Mouse (Mus musculus): ENCODE results near the gene Gm28230.

The Gm28230 gene

DNA sequence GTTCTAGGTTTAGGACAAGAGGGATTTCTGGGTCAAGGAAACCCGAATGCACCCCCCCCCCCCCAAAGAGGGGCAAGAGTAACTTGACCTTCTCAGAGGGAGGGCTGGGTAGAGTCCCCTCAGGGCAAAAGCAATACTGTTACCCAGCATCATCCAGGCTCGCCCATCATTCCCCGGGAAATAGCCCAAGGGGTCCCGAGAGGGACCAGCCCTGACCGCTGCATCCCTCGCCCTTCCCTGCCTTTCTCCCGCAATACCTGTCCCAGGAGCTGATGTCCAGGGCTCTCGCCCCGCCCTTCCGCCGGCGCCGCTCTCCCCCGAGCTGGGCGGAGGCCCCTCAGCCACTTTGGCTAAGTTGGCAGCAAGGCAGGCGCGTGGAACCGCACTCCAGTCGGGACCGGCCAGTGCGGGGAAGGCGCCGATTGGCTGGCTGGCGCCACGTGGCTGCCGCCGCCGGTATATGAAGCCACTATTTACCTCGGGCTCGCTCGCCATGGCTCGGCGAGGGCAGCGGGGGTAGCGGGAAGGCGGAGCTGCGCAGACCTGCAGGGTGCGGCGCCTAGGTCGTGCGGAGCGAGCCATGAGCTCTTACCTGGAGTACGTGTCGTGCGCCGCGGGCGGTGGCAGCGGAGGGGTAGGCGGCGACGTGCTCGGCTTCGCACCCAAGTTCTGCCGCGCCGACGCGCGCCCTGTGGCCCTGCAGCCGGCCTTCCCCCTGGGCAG, 36.2 kb downstream of the Gm28230 start, which contains the start of gene Hoxd1:
Gene Hoxd1 (plus strand): TSS at position 459 of the 723 bp plus-strand sequence.
- no peak for DNase-seq (ENCODE audit: low read depth, low spot score)

DNA sequence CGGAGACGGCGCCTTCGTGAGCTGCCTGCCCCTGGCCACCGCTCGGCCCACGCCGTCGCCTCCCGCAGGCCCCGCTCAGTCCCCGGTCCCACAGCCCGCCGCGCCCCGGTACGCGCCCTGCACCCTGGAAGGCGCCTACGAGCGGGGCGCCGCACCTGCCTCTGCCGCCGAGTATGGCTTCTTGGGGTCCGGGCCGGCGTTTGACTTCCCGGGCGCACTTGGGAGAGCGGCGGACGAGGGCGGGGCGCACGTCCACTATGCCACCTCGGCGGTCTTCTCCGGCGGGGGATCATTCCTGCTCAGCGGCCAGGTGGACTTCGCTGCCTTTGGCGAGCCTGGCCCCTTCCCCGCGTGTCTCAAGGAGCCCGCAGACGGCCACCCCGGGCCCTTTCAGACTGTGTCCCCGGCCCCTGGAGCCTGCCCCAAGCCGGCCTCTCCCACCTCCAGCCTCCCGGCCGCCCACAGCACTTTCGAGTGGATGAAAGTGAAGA, 36.8 kb downstream of the Gm28230 start:
- no peak for DNase-seq (ENCODE audit: low read depth, low spot score)

DNA sequence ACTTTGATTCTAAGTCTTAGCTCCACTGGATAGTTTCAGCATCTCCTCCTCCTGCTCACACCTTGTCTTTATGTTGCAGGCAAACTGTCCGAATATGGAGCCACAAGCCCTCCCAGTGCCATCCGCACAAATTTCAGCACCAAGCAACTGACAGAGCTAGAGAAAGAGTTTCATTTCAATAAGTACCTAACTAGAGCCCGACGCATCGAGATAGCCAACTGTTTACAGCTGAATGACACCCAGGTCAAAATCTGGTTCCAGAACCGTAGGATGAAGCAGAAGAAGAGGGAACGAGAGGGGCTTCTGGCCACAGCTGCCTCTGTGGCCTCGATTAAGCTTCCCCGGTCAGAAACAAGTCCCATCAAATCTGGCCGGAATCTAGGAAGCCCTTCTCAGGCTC, 37.4 kb downstream of the Gm28230 start:
- no peak for DNase-seq (ENCODE audit: low read depth, low spot score)

DNA sequence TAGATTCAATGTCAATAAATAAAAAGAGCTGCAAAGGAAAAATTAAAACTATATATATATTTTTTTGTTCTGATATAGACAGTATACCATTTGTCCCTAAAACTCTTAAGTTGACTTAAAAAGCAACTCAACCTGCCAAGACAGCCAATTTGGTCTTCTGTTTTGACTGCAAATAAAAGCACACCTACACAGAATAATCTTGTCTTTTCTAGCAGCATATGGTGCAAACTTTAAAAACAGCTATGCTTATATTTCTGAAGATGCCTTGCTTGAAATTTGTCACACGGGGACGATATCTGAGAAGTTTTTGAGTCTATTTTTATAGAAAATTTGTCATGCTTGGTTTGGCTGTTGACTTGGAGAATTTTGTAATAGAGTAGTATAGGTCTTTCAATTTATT, 47.8 kb downstream of the Gm28230 start:
- no peak for DNase-seq (ENCODE audit: low read depth, low spot score)

DNA sequence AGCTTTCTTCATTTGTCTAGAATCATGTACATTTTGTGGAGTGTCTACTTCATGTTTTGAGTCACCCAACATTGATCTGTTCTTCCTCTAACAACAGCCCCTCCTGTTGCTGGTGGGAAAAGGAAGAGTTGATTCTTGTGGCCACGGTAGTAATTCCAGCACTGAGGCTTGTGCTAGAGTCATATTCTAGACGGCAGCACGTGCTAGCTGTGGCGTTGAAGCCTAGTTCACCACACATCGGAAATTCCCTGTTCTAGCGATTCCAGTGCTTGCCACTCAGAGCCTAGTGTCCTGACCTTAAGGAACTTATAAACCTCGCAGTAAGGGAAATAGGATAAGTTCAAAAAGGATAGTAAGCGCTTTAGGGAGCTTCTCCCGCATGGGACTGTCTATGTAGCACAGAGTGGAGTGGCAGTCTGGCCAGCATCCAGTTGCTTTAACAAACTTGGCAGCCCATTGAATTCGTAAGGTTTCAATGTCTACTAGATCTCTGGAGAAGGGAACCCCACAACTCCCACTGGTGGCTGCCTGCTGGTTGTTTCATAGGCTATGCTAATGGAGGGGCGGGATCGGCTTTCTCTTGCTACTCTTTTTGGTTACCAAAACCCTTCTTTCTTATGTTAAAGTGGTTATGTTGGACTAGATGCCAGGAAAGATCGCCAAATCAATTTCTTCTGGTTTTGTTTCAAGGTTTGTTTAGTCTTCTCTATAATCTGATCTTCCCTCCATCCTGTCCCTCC, 51.2 kb downstream of the Gm28230 start:
- DNase-seq (ENCODE audit: low read depth, low spot score) = no peak

DNA sequence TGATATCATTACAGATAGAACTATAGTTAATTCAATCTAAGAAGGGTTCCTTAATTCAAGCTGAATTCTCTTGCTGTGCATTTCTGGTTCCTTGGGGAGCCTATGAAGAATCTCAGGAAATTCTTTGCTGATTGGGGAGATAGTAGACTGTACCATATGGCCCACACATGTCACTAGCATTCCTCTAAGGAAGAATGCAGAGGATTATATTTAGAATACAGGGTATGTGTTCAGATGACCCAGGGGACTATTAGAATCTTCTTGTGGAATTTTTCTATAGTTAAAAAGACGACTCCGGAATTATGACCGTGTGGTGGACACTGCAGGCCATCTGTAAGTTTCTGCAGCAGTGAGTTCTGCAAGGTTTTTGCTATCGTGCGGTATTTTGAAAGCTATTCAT, 54.9 kb downstream of the Gm28230 start:
- DNase-seq (ENCODE audit: low read depth, low spot score) = no peak

DNA sequence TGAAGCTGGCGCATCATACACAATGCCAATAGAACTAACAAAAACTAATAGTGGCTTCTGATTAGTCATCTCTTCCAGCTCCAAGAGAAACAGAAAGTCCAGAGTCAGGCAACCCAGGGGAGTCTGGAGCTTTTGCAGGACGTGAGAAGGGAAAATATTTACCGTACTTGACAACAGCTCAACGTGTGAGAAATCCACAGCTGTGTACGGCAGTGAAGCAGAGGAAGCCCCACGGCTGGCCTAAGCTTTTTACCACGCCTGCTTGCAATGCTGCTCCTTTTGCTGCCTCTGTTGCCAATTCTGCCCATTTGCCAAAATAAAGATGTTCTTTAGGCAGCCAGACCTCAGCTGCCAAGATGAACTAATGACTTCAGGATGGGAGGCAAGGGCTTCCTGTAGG, 69.0 kb downstream of the Gm28230 start:
- no peak for DNase-seq (ENCODE audit: low read depth, low spot score)

Measured in CD4-positive helper T cell, adult 2 months (primary cell).